Mouse (Mus musculus) urinary bladder, postnatal 36 days (tissue): ENCODE results near the gene Ndufb2.

Experiments used
- DNase-seq, 2 experiments: peaks; one replicate each; pipeline ENCODE4 v3.0.0; 2022; ENCODE audit warnings: low spot score in 2 of 2, mixed read lengths in 1 of 2

Gene Ndufb2

GRCm38 (mm10) chr6:39592401-39593214 lies at the start of gene Ndufb2:
Gene Ndufb2 (plus strand): TSS chr6:39592574.
- peak; percentile 94 for DNase-seq

DNA sequence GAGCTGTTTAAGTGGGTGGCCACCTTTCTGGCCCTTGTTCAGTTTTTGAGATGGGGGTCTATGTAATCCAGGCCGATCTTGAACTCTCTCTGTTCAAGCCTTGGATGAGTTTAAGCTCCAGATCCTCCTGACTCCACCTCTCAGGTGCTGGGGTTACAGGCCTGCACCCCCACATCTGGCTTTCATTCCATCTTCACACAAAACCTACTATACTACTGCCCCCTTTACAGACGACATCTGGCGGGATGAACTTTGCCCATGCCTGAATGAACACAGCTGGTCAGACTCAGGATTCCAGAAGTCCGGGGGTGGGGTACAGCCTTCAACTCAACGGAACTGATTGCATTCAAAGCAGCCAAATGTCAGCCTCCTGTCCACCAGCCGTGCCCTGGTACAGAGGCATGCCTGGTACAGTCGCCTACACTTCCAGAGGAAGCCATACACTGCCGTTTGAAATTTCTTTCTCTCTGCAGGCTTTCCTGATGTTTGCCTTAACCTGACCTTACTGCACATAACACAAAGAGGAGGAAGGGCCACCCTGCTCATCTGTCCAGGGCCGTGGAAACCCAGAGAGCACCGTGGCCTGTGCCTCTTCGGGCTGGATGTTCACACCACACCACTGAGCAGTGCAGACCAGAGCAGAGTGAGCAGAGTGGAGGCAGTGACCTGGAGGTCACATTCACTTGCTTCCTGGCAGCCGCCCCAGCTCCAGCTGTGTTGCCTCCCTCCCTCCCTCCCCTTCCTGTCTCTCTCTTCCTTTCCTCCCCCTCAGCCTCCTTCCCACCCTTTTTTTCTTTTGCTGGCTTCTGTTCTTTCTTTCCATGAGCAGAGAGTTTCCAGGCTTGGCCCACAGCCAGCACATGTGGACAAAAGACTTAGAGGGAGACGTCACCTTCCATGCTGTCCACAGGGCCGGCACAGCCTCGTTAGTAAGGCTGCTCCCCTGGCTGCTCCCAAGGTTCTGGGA lies 49.5 kb upstream of the Ndufb2 start:
- DNase-seq: peak; percentile 30 to 61

GRCm38 (mm10) chr6:39543769-39544420 lies 48.5 kb upstream of the Ndufb2 start:
- peak in 1 of 2 experiments; percentile 25 for DNase-seq

DNA sequence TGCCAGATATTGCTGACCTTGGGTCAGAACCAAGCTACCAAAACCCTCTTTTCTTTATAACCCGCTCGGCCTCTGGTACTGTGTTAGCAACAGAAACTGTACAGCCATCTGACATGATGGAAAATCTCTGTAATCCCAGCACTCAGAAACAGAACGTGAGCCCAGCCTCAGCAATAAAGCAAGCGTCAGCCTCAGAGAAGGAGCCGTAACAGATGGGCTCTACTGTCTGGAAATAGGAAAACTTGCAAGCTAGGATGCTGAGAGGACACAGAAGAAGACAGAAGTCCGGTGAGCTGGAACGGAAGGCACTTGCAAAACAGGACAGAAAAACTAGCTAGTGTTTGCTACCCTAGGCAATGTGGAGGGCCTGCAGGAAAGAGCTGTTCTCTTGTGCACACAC lies 46.9 kb upstream of the Ndufb2 start:
- no peak for DNase-seq

DNA sequence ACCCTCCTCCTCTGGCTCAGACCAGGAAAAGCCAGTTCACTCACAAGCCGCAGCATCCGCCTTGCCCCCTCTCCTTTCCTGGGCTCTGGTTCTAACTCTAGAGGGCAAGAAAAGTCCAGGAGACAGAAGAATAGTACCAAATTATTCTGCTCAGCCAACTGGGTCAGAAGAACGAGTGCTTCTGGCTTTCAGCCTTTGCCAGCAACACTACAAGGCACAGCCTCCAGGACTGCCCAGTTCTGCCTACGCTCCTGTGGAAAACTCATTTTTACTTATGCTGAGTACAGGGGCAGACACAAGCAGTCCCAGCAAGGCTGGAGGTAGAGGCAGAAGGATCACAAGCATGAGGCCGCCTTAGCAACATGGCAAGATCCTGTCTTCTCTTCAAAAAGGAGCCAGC lies 44.3 kb upstream of the Ndufb2 start:
- no peak for DNase-seq

DNA sequence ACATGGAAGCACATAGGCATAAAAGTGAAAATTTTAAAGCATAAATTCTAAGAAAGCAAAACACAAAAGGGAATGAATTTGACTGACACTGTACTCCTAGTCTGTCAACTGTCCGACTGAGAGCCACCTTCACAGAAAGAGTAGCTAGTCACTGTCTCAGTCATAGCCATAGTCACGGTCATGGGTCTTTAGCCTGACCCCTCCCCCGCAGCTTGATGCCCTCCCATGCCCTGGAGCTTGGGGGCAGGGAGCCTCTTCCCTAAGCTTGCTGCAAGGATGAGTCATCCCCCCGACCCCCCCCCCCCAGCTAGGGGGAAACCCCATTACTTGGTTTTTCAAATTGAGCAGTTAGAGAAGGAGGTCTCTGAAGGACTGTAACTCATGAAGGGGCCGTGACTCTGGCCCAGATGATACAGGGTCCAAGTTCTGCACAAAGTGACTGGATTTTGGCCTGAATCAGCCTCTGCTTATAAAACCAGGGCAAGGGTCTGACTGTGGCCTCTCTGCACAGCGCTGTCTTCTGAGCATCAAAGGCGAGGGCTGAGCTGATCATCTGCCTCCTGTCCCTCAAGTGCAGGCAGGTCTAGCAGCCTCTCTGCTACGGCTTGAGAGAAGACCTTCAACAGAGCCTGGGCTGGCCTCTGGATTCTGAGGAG lies 40.3 kb upstream of the Ndufb2 start:
- DNase-seq: no peak

DNA sequence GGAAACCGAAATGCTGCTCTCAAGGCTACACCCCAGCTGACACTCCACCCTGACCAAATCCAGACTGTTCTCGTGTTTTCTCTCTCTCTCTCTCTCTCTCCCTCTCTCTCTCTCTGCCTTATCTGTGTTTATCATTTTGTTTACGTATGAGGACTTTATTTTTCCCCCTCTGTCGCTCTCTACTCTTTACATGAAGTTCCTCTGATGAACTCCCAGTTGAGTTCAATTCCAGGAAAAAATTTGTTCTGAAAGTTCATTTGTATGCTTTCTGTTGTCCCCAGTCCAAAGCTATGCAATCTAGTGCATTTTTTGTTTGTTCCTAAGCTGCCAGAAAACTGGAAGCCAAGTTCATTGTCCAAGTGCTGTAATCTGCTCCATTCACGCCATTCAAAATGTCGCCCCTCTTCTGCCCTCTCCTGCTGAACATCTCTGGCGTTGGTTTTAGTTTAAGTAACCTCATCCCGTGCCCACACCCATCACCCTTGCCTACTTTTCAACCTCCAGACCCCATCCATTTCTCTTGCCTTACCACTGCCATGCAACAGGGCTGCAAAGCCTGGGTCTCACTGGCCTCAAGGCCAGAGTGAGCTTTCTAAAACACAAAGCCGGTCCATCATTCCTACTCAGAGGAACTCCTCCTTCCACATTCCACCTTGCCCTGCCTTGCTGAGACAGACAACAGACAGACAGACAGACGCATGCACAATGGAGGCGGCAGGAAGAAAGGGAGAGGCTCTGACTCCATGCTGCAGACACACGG lies 37.3 kb upstream of the Ndufb2 start:
- DNase-seq: peak in 1 of 2 experiments; percentile 7

GRCm38 (mm10) chr6:39555648-39555945 lies 36.8 kb upstream of the Ndufb2 start:
- no peak for DNase-seq

DNA sequence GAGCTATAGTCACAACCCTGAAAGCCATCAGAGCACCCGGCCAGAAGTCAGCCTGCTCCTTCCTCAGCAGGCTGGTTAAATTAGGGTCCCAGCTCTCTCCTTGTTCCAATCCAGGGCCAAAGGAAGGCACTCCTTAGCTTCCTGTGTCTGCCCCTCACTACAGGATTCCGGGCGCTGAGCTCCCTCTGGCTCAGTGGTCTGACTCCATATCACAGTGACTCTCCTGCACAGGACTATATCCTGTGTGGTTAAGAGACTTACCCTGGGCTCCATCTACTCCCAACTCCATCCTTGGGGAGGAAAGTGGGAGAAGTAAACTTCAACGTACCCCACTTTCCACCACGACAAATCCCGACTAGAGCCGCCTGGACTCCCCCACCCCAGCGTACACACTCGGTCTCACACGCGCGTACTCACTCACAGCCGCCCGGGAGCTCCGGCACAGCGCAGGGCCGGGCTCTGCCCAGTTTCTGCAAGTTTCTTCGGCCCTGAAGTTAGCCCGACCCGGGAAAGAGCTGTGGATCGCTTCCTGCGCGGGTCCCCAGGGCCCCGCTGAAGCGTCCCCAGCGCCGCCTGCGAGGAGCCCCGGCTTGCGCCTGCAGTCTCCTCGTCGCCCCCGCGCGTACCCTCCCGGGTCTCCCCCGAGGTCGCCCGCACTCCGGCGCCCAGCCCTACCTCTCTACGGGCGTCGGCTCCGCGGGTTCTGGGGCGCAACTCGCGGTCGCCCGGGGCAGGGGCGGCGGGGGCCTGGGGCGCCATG lies 35.3 kb upstream of the Ndufb2 start:
- DNase-seq: peak; percentile 17 to 26

DNA sequence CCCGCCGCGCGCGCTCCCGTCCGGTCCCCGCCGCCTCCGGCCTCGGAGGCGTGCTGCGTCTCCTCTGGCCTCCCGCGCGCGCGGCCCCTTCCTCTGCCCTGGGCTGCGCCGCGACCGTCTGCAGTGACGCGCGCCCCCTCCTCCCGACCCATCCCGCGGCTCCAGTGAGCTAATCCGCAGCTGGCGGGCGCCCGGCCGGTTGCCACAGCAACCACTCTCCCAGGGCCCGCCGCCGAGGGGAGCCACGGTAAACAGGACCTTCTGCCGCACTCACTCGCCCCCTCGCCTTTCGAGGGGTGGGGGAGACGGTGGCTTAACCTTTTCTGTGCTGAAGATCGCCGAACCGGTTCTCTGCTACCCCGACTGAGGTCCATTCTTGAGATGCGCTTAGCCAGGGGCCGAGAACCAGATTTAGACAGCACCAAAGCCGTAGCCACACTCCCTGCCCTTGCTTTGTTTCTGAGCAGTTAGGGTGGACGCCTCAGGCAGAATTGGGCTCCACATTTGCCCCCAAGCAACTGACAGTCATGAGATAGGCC lies 34.6 kb upstream of the Ndufb2 start, which contains the start of gene Dennd2a:
Gene Dennd2a, minus strand, starts transcription at position 145 of the 539 bp plus-strand sequence.
- peak; percentile 40 to 66 for DNase-seq

GRCm38 (mm10) chr6:39559276-39559939 lies 33.0 kb upstream of the Ndufb2 start:
- no peak for DNase-seq

- DNase-seq: peak; percentile 68 to 79
Measured at GRCm38 (mm10) chr6:39562166-39563015, 30.0 kb upstream of the Ndufb2 start.

GRCm38 (mm10) chr6:39567528-39567927 lies 24.8 kb upstream of the Ndufb2 start:
- no peak for DNase-seq

DNA sequence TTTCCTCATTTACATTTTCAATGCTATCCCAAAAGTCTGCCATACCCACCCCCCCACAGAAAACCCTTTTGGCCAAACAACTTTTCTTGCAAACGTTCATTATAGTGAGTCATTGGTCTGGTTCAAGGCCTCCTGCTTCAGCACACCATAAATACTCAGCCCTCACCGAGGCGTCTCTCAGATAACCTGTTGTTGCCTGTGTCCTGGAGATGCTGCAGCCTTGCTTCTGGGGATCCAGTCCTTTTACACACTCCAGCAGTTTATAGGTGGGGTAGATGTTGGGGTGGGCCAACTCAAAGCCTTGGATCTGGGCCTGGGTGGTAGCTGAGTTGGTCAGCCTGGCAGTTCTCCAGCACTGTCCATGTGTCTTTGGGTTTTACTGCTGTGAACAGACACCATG lies 21.9 kb upstream of the Ndufb2 start:
- DNase-seq: no peak

DNA sequence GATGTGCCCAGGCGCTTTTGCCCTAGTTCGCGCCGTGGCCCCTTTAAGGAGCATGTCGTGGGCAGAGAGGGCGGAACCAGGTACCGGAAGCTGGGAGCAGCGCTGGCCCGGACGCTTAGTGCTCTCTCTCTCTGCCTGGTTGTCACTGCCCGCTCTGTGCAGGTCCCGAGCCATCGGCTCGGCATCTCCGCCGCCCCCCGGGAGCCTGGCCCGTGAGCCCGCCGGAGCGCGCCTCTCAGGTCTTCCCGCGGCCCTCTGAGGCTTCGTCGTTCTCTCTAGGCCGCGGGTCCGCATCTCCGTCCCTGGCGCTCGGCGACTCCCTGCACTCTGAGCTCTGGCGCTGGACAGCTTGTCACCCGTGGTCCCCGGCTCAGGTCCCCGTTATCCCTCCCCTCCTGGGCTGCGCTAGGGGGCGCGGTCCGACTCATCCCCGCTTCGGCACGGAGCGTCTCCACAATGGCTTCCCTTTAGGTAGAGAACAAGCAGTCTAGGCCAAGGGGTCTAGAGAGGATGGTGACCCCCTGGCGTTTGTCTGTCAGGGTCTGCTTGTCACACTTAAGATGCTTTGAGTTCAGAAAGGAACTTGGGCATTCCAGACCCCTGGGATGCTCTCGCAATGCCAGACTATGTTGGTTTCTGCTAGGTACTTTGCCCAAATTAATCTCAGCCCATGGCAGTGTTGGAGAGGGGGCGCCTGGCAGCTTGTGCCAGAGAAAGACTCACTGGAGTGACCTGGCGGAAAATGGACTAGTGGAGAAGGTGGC lies 18.4 kb upstream of the Ndufb2 start, which contains the start of gene Adck2:
Gene Adck2, plus strand, starts transcription at position 83 of the 764 bp plus-strand sequence.
- peak; percentile 65 to 82 for DNase-seq

GRCm38 (mm10) chr6:39574555-39574869 lies 17.9 kb upstream of the Ndufb2 start:
- peak in 1 of 2 experiments; percentile 31 for DNase-seq

DNA sequence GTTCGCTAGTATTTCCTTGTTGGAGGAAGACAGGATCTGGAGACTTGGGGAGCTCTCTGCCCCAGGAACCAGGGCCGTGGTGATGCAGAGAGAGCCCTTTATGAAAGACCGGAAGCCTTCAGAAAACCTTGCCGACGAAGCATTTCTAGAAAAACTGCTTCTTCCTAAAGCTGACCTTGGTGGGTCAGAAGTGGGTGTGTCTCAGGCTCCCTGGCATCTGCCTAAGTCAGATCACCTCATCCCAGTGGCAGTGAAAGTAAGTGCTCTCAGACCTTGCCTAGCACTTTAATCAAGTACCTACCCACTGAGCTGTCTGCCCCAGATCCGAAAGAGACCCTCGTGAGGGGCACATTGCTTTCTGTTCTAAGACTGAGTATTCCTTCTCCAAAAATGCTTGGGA lies 17.4 kb upstream of the Ndufb2 start:
- DNase-seq: no peak

GRCm38 (mm10) chr6:39579552-39579951 lies 12.8 kb upstream of the Ndufb2 start:
- no peak for DNase-seq
